Mouse (Mus musculus) natural killer cell, adult 2 months (primary cell): ENCODE data around the gene 1700019D03Rik.
"Not testable (repeated sequence)": the region's sequence is repeated elsewhere in the genome, so short reads cannot be mapped to it uniquely, and the experiment has no call there.

Source experiments
- DNase-seq, 2 experiments: peaks; one replicate each; pipeline ENCODE4 v3.0.0; 2022; ENCODE audit warnings: low spot score in 2 of 2

1700019D03Rik gene

GRCm38 (mm10) chr1:52954456-52954855, 65.5 kb downstream of the 1700019D03Rik start:
- no peak for DNase-seq

- no peak for DNase-seq
Measured at GRCm38 (mm10) chr1:52953548-52953947, 66.4 kb downstream of the 1700019D03Rik start.

- DNase-seq, result peak; percentile 1 to 59
Measured at GRCm38 (mm10) chr1:52952551-52953397, 67.2 kb downstream of the 1700019D03Rik start.

GRCm38 (mm10) chr1:52952143-52952542, 67.8 kb downstream of the 1700019D03Rik start:
- no peak for DNase-seq

- no peak for DNase-seq
Measured at GRCm38 (mm10) chr1:52951146-52951868, 68.7 kb downstream of the 1700019D03Rik start.

- no peak for DNase-seq
Measured at GRCm38 (mm10) chr1:52947895-52948294, 72.1 kb downstream of the 1700019D03Rik start.

- DNase-seq, result no peak
Measured at GRCm38 (mm10) chr1:52939021-52939420, 81.0 kb downstream of the 1700019D03Rik start.

- DNase-seq, result no peak
Measured at GRCm38 (mm10) chr1:52934494-52934893, 85.5 kb downstream of the 1700019D03Rik start.

GRCm38 (mm10) chr1:52924482-52924881, 95.5 kb downstream of the 1700019D03Rik start:
- DNase-seq, result not testable (repeated sequence)

GRCm38 (mm10) chr1:52918897-52919296, 101.1 kb downstream of the 1700019D03Rik start:
- DNase-seq, result not testable (repeated sequence)

GRCm38 (mm10) chr1:52916655-52917054, 103.3 kb downstream of the 1700019D03Rik start:
- DNase-seq, result no peak

- DNase-seq, result no peak
Measured at GRCm38 (mm10) chr1:52909783-52910182, 110.2 kb downstream of the 1700019D03Rik start.

GRCm38 (mm10) chr1:52884208-52884607, 135.8 kb downstream of the 1700019D03Rik start:
- no peak for DNase-seq
